Mouse (Mus musculus) liver, embryonic 14.5 days (tissue): Measurements from ENCODE around the gene Rap1gap2. TPM values are rescaled to one million over a fixed set of nuclear protein-coding genes. Genes with fewer than 3 reads are reported as not detected.

ENCODE experiments used
- ATAC-seq: fragments of 200-750 bp; cut with Nextera tagmentation; 2 replicates; pipeline ENCODE4 v1.8.0; 2017; ENCODE audit warnings: moderate number of reproducible peaks, mild to moderate bottlenecking, moderate library complexity; ENCODE audit not compliant: insufficient read depth
- DNase-seq, 3 experiments: peaks; one replicate each; pipeline ENCODE4 v3.0.0-alpha.2; 2012 to 2013; ENCODE audit warnings: low read depth in 3 of 3, low spot score in 3 of 3
- H3K27ac ChIP-seq: fragments of 300-500 bp; sonication (generic); 2 replicates; pipeline ENCODE4 v1.5.1; 2014; ENCODE audit warnings: moderate library complexity, mild to moderate bottlenecking, control low read depth, inconsistent platforms
- H3K27me3 ChIP-seq: fragments of 300-500 bp; sonication (generic); 2 replicates; pipeline ENCODE4 v1.6.1; 2014; ENCODE audit warnings: mild to moderate bottlenecking, low read length, moderate library complexity; ENCODE audit not compliant: control insufficient read depth, insufficient read depth
- H3K36me3 ChIP-seq: fragments of 300-500 bp; sonication (generic); replicated peaks from 2 replicates; pipeline ENCODE4 v1.6.1; 2014; ENCODE audit warnings: low read depth; ENCODE audit not compliant: control insufficient read depth, insufficient read depth
- H3K4me1 ChIP-seq, 2 experiments: fragments of 200-500 bp in 1 of 2; fragments of 300-500 bp in 1 of 2; sonication (generic) in 1 of 2; replicated peaks; 2 replicates each; pipeline ENCODE4 v1.6.1; 2012 to 2014; ENCODE audit warnings: antibody characterized with exemption in 1 of 2, inconsistent platforms in 1 of 2, low read length in 1 of 2; ENCODE audit not compliant: control insufficient read depth in 2 of 2, insufficient read depth in 2 of 2
- H3K4me2 ChIP-seq: fragments of 300-500 bp; sonication (generic); 2 replicates; pipeline ENCODE4 v1.6.1; 2014; ENCODE audit warnings: low read depth, mild to moderate bottlenecking, control low read depth, moderate library complexity
- H3K4me3 ChIP-seq, 2 experiments: fragments of 200-500 bp in 1 of 2; fragments of 300-500 bp in 1 of 2; sonication (generic) in 1 of 2; 2 replicates each; pipeline ENCODE4 v1.5.1; 2012 to 2014; ENCODE audit warnings: low read depth in 2 of 2, low read length in 2 of 2, mild to moderate bottlenecking in 2 of 2, control low read depth in 1 of 2, inconsistent platforms in 1 of 2, moderate library complexity in 1 of 2; ENCODE audit not compliant: insufficient read depth in 1 of 2
- H3K9ac ChIP-seq: fragments of 300-500 bp; sonication (generic); replicated peaks from 2 replicates; pipeline ENCODE4 v1.6.1; 2014; ENCODE audit warnings: mild to moderate bottlenecking, control low read depth, moderate library complexity
- H3K9me3 ChIP-seq: fragments of 300-500 bp; sonication (generic); 2 replicates; pipeline ENCODE4 v1.6.1; 2016; ENCODE audit warnings: low read length, mixed read lengths; ENCODE audit not compliant: control insufficient read depth
- CTCF ChIP-seq: IDR thresholded peaks from 2 replicates; pipeline ENCODE4 v1.5.1; 2016; ENCODE audit warnings: antibody characterized with exemption, low read depth, control low read depth
- EP300 ChIP-seq: IDR thresholded peaks from 2 replicates; pipeline ENCODE4 v1.6.1; 2016; ENCODE audit warnings: antibody characterized with exemption, low read depth
- WGBS: fragments of 180-500 bp; shearing (Covaris S2); extraction: QIAGEN DNeasy Blood & Tissue Kit; methylation state at CpG from one replicate; pipeline ENCODE4 v1.1.7; 2014; ENCODE audit not compliant: insufficient replicate concordance; 5-methylcytosine and 5-hydroxymethylcytosine counted together
- polyA plus RNA-seq, 2 experiments: library from polyadenylated mRNA; depleted of rRNA in 1 of 2; stranded (reverse) in 1 of 2; unstranded in 1 of 2; fragments of >200 nt; fragmentation: Nextera tagmentation in 1 of 2; extraction: Ambion mirVana in 1 of 2; gene quantifications; 2 replicates each; pipeline versions ENCODE4 v1.2.1 to v1.2.3; 2012 to 2014

The Rap1gap2 gene
- polyA plus RNA-seq, 2 experiments: 0.56 to 0.98 TPM

- ATAC-seq: no peak
- Histone ChIP-seq H3K4me1 (peaks cover 0 to 8% of the 10 kb centered on the region in 2 experiments; a peak in 2 of 4 replicates), H3K9me3 (no peaks in the 10 kb centered on the region), H3K9ac (no peak overlapping the region), H3K4me2 (no peak overlapping the region), H3K4me3 (no peak overlapping the region), H3K36me3 (peaks cover 19% of the 10 kb centered on the region), H3K27me3 (peaks cover 40% of the 10 kb centered on the region), H3K27ac (no peak overlapping the region)
- WGBS: 53% methylated on average over 1 of the region's 1 CpGs
- TF ChIP-seq EP300: no peak
- DNase-seq: no peak
These were observed 28.9 kb upstream of the Rap1gap2 start for GRCm38 (mm10) chr11:74639628-74640027.

- H3K4me3 ChIP-seq: peak overlapping the region; percentile 13 to 52; a peak in 3 of 4 replicates
- H3K4me1 ChIP-seq: peaks cover 0 to 8% of the 10 kb centered on the region in 2 experiments; a peak in 2 of 4 replicates
- peaks cover 19% of the 10 kb centered on the region for H3K36me3 ChIP-seq
- peaks cover 40% of the 10 kb centered on the region for H3K27me3 ChIP-seq
- ATAC-seq: 0 out of 2 replicates have a peak, but pooled peaks have one; percentile 1
- no peak overlapping the region for H3K27ac ChIP-seq
- DNase-seq: no peak
- no peak for TF ChIP-seq CTCF
- no peak for TF ChIP-seq EP300
- 14% methylated on average over 9 of the region's 9 CpGs for WGBS
- no peaks in the 10 kb centered on the region for H3K9me3 ChIP-seq
- H3K4me2 ChIP-seq: peak overlapping the region; percentile 61
- no peak overlapping the region for H3K9ac ChIP-seq
These were observed 28.2 kb upstream of the Rap1gap2 start for GRCm38 (mm10) chr11:74638791-74639411.

DNA sequence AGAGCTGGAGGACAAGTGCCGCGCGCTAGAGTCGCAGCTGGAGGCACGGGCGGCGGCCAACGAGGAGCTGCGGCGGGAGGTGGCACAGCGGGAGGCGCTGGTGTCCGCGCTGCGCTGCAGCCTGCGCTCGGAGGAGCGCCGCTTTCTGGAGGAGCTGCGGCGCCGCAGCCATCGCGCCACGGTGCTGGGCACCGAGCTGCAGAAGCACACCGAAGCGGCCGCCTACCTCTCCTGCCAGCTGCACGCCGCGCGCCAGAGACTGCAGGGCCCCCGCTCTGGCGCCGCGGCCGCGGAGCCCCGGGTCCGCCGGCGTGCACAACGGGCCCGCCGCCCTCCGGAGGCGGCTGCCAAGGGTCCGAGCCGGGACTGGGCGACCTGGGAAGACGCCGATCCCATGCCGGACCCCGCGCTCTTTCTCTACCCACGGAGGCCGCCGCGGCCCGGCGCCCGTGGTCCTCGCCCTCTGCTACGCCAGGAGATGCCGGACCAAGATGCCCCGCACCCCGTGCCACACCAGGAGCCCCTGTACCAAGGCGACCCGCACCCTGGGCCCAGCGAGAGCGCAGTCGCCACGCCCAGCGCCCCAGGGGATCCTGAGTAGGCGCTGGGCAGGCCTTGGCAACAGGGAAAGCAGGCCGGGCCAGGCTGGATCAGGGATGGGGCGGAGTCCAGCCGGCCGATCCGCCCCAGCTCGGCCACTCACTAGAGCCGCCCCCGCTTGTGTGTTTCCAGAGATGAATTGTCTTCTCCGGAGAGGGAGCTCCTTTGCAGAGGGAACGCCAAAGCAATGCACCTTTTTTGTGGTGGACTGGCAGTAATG lies 27.5 kb upstream of the Rap1gap2 start:
- Histone ChIP-seq H3K27ac (no peak overlapping the region), H3K4me2 (peak overlapping the region; percentile 61), H3K9ac (no peak overlapping the region), H3K36me3 (peaks cover 21% of the 10 kb centered on the region), H3K4me1 (peaks cover 0 to 8% of the 10 kb centered on the region in 2 experiments; a peak in 2 of 4 replicates), H3K27me3 (peaks cover 40% of the 10 kb centered on the region), H3K4me3 (peak overlapping the region; percentile 28 to 52), H3K9me3 (no peaks in the 10 kb centered on the region)
- TF ChIP-seq CTCF: peak; percentile 49
- no peak for TF ChIP-seq EP300
- DNase-seq (no peak), ATAC-seq (peak; percentile 61)
- WGBS: under 1% methylated on average over 79 of the region's 86 CpGs

DNA sequence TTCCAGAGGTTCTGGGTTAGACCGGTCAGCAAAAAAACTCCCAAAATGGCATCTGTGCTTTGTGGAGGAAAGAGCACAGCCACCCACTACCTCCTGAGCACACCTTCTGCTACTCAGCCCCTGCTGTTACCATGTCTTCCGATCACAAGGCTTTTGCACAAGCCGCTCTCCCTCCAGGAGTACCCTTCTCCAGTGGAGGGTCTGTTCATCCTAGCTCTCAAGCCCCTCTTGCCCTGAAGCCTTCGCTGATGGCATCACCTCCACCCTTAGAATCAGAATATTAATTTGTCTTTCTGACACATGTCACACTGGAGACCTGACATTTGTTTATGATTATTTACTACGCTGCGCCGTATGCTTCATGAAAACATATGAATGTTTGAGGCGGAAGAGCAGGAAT lies 26.8 kb upstream of the Rap1gap2 start:
- Histone ChIP-seq H3K9me3 (no peaks in the 10 kb centered on the region), H3K4me3 (peak overlapping the region; percentile 28 to 52), H3K27me3 (peaks cover 40% of the 10 kb centered on the region), H3K36me3 (peaks cover 21% of the 10 kb centered on the region), H3K4me2 (peak overlapping the region; percentile 61), H3K27ac (no peak overlapping the region), H3K4me1 (peaks cover 0 to 8% of the 10 kb centered on the region in 2 experiments; a peak in 2 of 4 replicates), H3K9ac (no peak overlapping the region)
- TF ChIP-seq CTCF (no peak), EP300 (no peak)
- ATAC-seq: no peak
- no peak for DNase-seq
- WGBS: 31% methylated on average over 8 of the region's 8 CpGs
